Mouse (Mus musculus) kidney, embryonic 16.5 days (tissue): Measurements from ENCODE around the gene Abcc10. TPM values are rescaled to one million over a fixed set of nuclear protein-coding genes. Genes with fewer than 3 reads are reported as not detected.
A peak's percentile ranks its signal among the peaks of the same experiment; 100 is the strongest.

Experiments used
- ATAC-seq: fragments of 200-750 bp; cut with Nextera tagmentation; 2 replicates; pipeline ENCODE4 v1.8.0; 2017; ENCODE audit warnings: moderate TSS enrichment; ENCODE audit not compliant: low FRiP score, low TSS enrichment
- H3K27ac ChIP-seq: fragments of 300-500 bp; sonication (generic); 2 replicates; pipeline ENCODE4 v1.5.1; 2014; ENCODE audit warnings: low read length
- H3K27me3 ChIP-seq: fragments of 300-500 bp; sonication (generic); 2 replicates; pipeline ENCODE4 v1.6.1; 2014; ENCODE audit warnings: low read length, control low read depth, mixed read lengths; ENCODE audit not compliant: insufficient read depth
- H3K36me3 ChIP-seq: fragments of 300-500 bp; sonication (generic); 2 replicates; pipeline ENCODE4 v1.6.1; 2014; ENCODE audit warnings: low read length, control low read depth, mixed read lengths; ENCODE audit not compliant: insufficient read depth
- H3K4me1 ChIP-seq: fragments of 300-500 bp; sonication (generic); 2 replicates; pipeline ENCODE4 v1.6.1; 2014; ENCODE audit warnings: low read length, control low read depth, mixed read lengths; ENCODE audit not compliant: insufficient read depth
- H3K4me2 ChIP-seq: fragments of 300-500 bp; sonication (generic); replicated peaks from 2 replicates; pipeline ENCODE4 v1.6.1; 2014; ENCODE audit warnings: low read depth, low read length
- H3K4me3 ChIP-seq: fragments of 300-500 bp; sonication (generic); 2 replicates; pipeline ENCODE4 v1.5.1; 2014; ENCODE audit warnings: mild to moderate bottlenecking, low read length
- H3K9ac ChIP-seq: fragments of 300-500 bp; sonication (generic); replicated peaks from 2 replicates; pipeline ENCODE4 v1.6.1; 2014; ENCODE audit warnings: low read length
- H3K9me3 ChIP-seq: fragments of 300-500 bp; sonication (generic); 2 replicates; pipeline ENCODE4 v1.6.1; 2016; ENCODE audit warnings: low read length, control low read depth
- WGBS: fragments of 180-500 bp; shearing (Covaris S2); extraction: QIAGEN DNeasy Blood & Tissue Kit; methylation state at CpG from one replicate; pipeline ENCODE4 v1.1.7; 2014; 5-methylcytosine and 5-hydroxymethylcytosine counted together
- polyA plus RNA-seq: library from polyadenylated mRNA; unstranded; fragments of >200 nt; fragmentation: Nextera tagmentation; extraction: Ambion mirVana; gene quantifications from 2 replicates; pipeline ENCODE4 v1.2.1, GENCODE M21; 2015

Abcc10 gene
- polyA plus RNA-seq, 1 experiment from 2014 or later = 7.3 TPM

GRCm38 (mm10) chr17:46315813-46316212 lies 12.3 kb downstream of the Abcc10 start:
- H3K36me3 ChIP-seq = no peaks in the 10 kb centered on the region
- 89% methylated on average over 10 of the region's 10 CpGs for WGBS
- no peak overlapping the region for H3K4me2 ChIP-seq
- H3K4me1 ChIP-seq = no peaks in the 10 kb centered on the region
- H3K4me3 ChIP-seq = no peak overlapping the region
- ATAC-seq = no peak
- no peak overlapping the region for H3K27ac ChIP-seq
- no peaks in the 10 kb centered on the region for H3K27me3 ChIP-seq
- no peaks in the 10 kb centered on the region for H3K9me3 ChIP-seq
- H3K9ac ChIP-seq = no peak overlapping the region

GRCm38 (mm10) chr17:46313135-46313715 lies 14.9 kb downstream of the Abcc10 start:
- H3K9ac ChIP-seq = no peak overlapping the region
- no peak overlapping the region for H3K27ac ChIP-seq
- H3K4me2 ChIP-seq = no peak overlapping the region
- H3K4me3 ChIP-seq = no peak overlapping the region
- H3K36me3 ChIP-seq = no peaks in the 10 kb centered on the region
- no peaks in the 10 kb centered on the region for H3K9me3 ChIP-seq
- no peaks in the 10 kb centered on the region for H3K4me1 ChIP-seq
- WGBS = 78% methylated on average over 9 of the region's 9 CpGs
- ATAC-seq = no peak
- no peaks in the 10 kb centered on the region for H3K27me3 ChIP-seq

- Histone ChIP-seq H3K4me2 (no peak overlapping the region), H3K9ac (no peak overlapping the region), H3K4me3 (no peak overlapping the region), H3K4me1 (no peaks in the 10 kb centered on the region), H3K36me3 (no peaks in the 10 kb centered on the region), H3K27me3 (no peaks in the 10 kb centered on the region), H3K9me3 (no peaks in the 10 kb centered on the region), H3K27ac (no peak overlapping the region)
- no peak for ATAC-seq
- WGBS = 85% methylated on average over 10 of the region's 10 CpGs
Measured at GRCm38 (mm10) chr17:46310515-46310914, 17.6 kb downstream of the Abcc10 start.

- no peak overlapping the region for H3K4me2 ChIP-seq
- no peak for ATAC-seq
- no peak overlapping the region for H3K4me3 ChIP-seq
- H3K9ac ChIP-seq = no peak overlapping the region
- H3K27me3 ChIP-seq = no peaks in the 10 kb centered on the region
- no peaks in the 10 kb centered on the region for H3K36me3 ChIP-seq
- no peak overlapping the region for H3K27ac ChIP-seq
- WGBS = 85% methylated on average over 12 of the region's 12 CpGs
- no peaks in the 10 kb centered on the region for H3K4me1 ChIP-seq
- H3K9me3 ChIP-seq = no peaks in the 10 kb centered on the region
Measured at GRCm38 (mm10) chr17:46309835-46310234, 18.3 kb downstream of the Abcc10 start.

DNA sequence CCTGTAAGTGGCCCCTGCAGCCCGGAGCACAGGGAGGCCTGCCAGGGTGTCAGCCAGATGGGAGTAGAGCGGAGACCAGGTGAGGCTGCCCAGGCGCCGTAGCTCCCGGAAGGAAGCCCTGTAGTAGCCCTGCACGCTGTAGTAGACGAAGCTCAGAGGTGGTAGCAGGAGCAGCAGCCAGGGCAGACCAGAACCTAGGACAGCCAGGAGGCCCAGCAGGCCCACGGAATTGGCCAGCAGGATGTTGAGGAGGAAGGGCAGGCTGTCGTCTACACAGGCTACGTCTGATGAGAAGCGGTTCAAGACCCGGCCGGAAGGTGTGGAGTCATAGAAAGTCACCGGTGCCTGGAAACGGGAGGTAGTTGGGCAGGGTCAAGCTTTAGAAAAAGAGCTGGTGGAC lies 21.2 kb downstream of the Abcc10 start:
- 91% methylated on average over 15 of the region's 15 CpGs for WGBS
- no peak for ATAC-seq

GRCm38 (mm10) chr17:46304184-46304583 lies 24.0 kb downstream of the Abcc10 start:
- WGBS = 85% methylated on average over 9 of the region's 9 CpGs
- H3K4me2 ChIP-seq = no peak overlapping the region
- H3K9me3 ChIP-seq = no peaks in the 10 kb centered on the region

More for the DNA sequence above, 21.2 kb downstream of the Abcc10 start:
- H3K27ac ChIP-seq = no peak overlapping the region
- H3K4me2 ChIP-seq = no peak overlapping the region
- H3K4me1 ChIP-seq = no peaks in the 10 kb centered on the region
- no peaks in the 10 kb centered on the region for H3K36me3 ChIP-seq
- no peak overlapping the region for H3K4me3 ChIP-seq
- no peaks in the 10 kb centered on the region for H3K27me3 ChIP-seq
- no peak overlapping the region for H3K9ac ChIP-seq
- H3K9me3 ChIP-seq = no peaks in the 10 kb centered on the region

DNA sequence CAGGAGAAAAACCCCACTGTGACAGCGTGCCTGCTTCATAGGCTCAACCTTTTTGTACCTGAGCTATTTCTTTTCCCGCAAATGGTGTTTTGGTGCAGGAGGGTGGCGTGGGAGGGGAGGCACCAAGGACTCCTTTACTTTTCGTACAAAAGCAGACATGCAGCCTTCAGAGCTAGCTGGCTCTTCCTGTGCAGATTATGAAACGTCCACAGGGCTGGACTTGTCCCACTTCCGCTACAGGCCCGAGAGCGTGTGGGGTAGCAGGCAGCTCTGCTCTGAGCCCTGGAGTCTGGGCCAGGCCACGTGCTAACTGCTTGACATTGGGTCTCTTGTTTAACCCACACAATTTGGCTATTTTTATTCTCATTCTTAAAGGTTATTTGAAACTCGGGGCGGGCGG lies 26.3 kb downstream of the Abcc10 start:
- WGBS = 71% methylated on average over 12 of the region's 12 CpGs
- Histone ChIP-seq H3K27me3 (peaks cover 26% of the 10 kb centered on the region), H3K9me3 (no peaks in the 10 kb centered on the region), H3K4me1 (peaks cover 11% of the 10 kb centered on the region), H3K9ac (no peak overlapping the region), H3K36me3 (no peaks in the 10 kb centered on the region), H3K4me3 (no peak overlapping the region), H3K27ac (no peak overlapping the region), H3K4me2 (no peak overlapping the region)
- ATAC-seq = no peak

More at GRCm38 (mm10) chr17:46304184-46304583, 24.0 kb downstream of the Abcc10 start:
- no peak overlapping the region for H3K27ac ChIP-seq
- no peak overlapping the region for H3K4me3 ChIP-seq
- no peaks in the 10 kb centered on the region for H3K36me3 ChIP-seq
- ATAC-seq = no peak
- H3K4me1 ChIP-seq = no peaks in the 10 kb centered on the region
- peaks cover 7% of the 10 kb centered on the region for H3K27me3 ChIP-seq
- H3K9ac ChIP-seq = no peak overlapping the region

DNA sequence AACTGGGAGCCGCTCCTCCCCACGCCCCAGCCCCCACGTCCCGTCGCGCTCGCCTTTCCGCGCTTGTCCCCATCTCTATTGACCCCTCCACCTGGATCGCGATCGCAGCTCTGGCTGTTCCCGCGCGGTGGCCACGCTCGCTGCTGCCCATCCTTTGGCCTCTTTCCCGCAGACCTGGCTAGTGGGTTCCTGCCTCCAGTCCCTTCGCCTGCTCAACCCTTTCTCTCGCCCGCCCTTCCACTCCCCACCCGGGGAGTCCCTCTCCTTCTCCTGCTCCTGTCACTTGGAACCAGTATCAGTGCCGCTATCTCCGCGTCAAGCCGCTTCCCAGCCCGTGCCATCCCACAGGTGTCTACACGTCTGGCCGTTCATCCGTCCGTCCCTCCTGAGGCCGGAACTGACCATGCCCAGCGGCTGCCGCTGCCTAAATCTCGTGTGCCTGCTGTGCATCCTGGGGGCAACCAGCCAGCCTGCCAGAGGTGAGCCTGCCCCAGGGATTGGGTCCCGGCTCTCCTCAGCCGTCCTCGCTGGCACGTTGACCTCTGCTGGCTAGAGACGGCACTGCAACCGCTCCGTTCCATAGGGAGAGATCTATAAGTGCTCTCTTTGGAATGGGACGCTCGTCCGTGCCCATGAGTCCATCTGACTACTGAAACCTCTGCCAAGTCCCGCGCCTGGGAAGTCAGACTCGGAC lies 29.8 kb downstream of the Abcc10 start:
- peaks cover 52% of the 10 kb centered on the region for H3K27me3 ChIP-seq
- no peak overlapping the region for H3K27ac ChIP-seq
- H3K4me3 ChIP-seq = peak overlapping the region; percentile 62
- WGBS = under 1% methylated on average over 48 of the region's 48 CpGs
- peak overlapping the region; percentile 68; the same call in 1 of the 2 replicates for H3K9ac ChIP-seq
- peaks cover 11% of the 10 kb centered on the region for H3K4me1 ChIP-seq
- H3K9me3 ChIP-seq = no peaks in the 10 kb centered on the region
- H3K4me2 ChIP-seq = peak overlapping the region; percentile 100
- ATAC-seq = peak; percentile 93
- H3K36me3 ChIP-seq = no peaks in the 10 kb centered on the region

DNA sequence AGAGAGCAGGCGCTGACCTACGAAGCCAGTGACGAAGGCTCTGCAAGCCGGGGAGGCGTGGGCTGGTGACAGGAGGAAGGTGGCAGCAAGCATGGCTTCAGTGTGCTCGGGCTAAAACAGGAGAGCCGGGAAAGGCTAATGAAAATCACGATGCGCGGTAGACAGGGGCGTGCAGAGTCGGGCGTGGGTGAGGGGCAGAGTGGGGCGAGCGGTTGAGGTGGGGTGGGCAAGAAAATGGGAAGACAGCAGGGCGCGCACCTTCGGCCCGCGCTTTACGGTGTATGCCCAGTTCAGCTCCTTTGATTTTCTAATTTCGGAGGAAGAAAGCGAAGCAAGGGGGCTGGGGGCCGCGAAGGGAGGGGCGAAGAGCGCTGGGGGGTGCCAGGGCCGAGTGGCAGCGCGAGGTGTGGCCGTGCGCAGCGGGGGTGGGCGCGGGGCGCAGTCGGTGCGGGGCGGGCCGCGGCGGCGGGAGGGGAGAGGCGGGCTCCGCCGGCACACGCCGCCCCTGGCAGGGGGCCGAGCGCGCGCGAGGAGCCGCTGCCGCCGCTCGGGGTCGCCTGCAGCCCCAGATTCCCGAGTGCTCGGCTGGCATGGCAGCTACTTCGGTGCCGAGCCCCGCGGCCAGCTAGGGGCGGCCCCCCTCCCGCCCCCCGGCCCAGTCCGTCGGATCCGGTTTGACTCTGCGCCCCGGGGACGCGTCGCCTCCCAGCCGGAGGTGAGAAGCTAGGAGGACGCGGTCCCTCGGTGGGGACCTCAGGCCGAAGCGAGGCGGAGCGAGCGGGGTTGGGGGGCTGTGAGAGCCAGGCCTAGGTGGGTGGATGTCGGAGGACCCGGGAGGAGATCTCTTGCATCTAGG lies 30.6 kb downstream of the Abcc10 start, which contains the start of gene Dlk2:
Dlk2 (plus strand) TSS at position 58 of the 856 bp plus-strand sequence.
- peak within 1 kb of the TSS; percentile 62 for H3K4me3 ChIP-seq
- peak within 1 kb of the TSS; percentile 100 for H3K4me2 ChIP-seq
- peak within 1 kb of the TSS; percentile 68 for H3K9ac ChIP-seq
- no peaks in the 10 kb centered on the region for H3K9me3 ChIP-seq
- peak; percentile 21; the same call in 1 of the 2 replicates for ATAC-seq
- no peaks in the 10 kb centered on the region for H3K36me3 ChIP-seq
- H3K4me1 ChIP-seq = peaks cover 11% of the 10 kb centered on the region
- whole genome bisulfite sequencing = under 1% methylated on average over 64 of the region's 86 CpGs
- H3K27ac ChIP-seq = no peak within 1 kb of the TSS
- peaks cover 52% of the 10 kb centered on the region for H3K27me3 ChIP-seq
